Mouse (Mus musculus): ENCODE measurements at regions not wholly inside any gene's neighbourhood (a gene's known extent, or its start where the extent isn't known, plus 50 kb on each side); places are given as distances from the start of the nearest gene placed in this dataset.
A peak's percentile ranks its signal among the peaks of the same experiment; 100 is the strongest.

GRCm38 (mm10) chr16:79718230-79718629 is 627.3 kb upstream of the Tmprss15 start:
- DNase-seq: no peak

GRCm38 (mm10) chr16:79692444-79692843 is 601.5 kb upstream of the Tmprss15 start:
- DNase-seq: no peak

GRCm38 (mm10) chr16:79651162-79651741 is 560.4 kb upstream of the Tmprss15 start:
- no peak for DNase-seq

GRCm38 (mm10) chr16:79640898-79641297 is 550.0 kb upstream of the Tmprss15 start:
- DNase-seq: no peak

- DNase-seq: no peak
These were observed 536.2 kb upstream of the Tmprss15 start for GRCm38 (mm10) chr16:79627139-79627538.

GRCm38 (mm10) chr16:79611002-79611401 is 520.1 kb upstream of the Tmprss15 start:
- DNase-seq: no peak

- no peak for DNase-seq
These were observed 500.0 kb upstream of the Tmprss15 start for GRCm38 (mm10) chr16:79590891-79591290.

GRCm38 (mm10) chr16:79585745-79586144 is 494.8 kb upstream of the Tmprss15 start:
- DNase-seq: no peak

GRCm38 (mm10) chr16:79570867-79571266 is 480.0 kb upstream of the Tmprss15 start:
- DNase-seq: no peak

- peak; percentile 1 to 2 for DNase-seq
These were observed 443.5 kb upstream of the Tmprss15 start for GRCm38 (mm10) chr16:79534370-79534769.

GRCm38 (mm10) chr16:79492493-79492892 is 401.6 kb upstream of the Tmprss15 start:
- DNase-seq: no peak

GRCm38 (mm10) chr16:79450871-79451270 is 360.0 kb upstream of the Tmprss15 start:
- no peak for DNase-seq

GRCm38 (mm10) chr16:79449732-79450131 is 358.8 kb upstream of the Tmprss15 start:
- DNase-seq: no peak

- DNase-seq: no peak
These were observed 316.5 kb upstream of the Tmprss15 start for GRCm38 (mm10) chr16:79407385-79407784.

GRCm38 (mm10) chr16:79406216-79406615 is 315.3 kb upstream of the Tmprss15 start:
- DNase-seq: no peak

GRCm38 (mm10) chr16:79404064-79404463 is 313.2 kb upstream of the Tmprss15 start:
- no peak for DNase-seq

- no peak for DNase-seq
These were observed 309.2 kb upstream of the Tmprss15 start for GRCm38 (mm10) chr16:79400100-79400499.

- no peak for DNase-seq
These were observed 307.6 kb upstream of the Tmprss15 start for GRCm38 (mm10) chr16:79398476-79398875.

GRCm38 (mm10) chr16:79394425-79394824 is 303.5 kb upstream of the Tmprss15 start:
- DNase-seq: no peak

- DNase-seq: no peak
These were observed 295.5 kb upstream of the Tmprss15 start for GRCm38 (mm10) chr16:79386421-79386820.

- no peak for DNase-seq
These were observed 259.2 kb upstream of the Tmprss15 start for GRCm38 (mm10) chr16:79350127-79350526.

GRCm38 (mm10) chr16:79342453-79342852 is 251.6 kb upstream of the Tmprss15 start:
- no peak for DNase-seq

- DNase-seq: no peak
These were observed 245.5 kb upstream of the Tmprss15 start for GRCm38 (mm10) chr16:79336416-79336815.

- no peak for DNase-seq
These were observed 245.1 kb upstream of the Tmprss15 start for GRCm38 (mm10) chr16:79336016-79336415.

- DNase-seq: no peak
These were observed 222.4 kb upstream of the Tmprss15 start for GRCm38 (mm10) chr16:79313301-79313700.
